Mouse (Mus musculus): ENCODE measurements around the gene March6.

The March6 gene

GRCm38 (mm10) chr15:31414179-31414898, 116.5 kb downstream of the March6 start:
- no peak for DNase-seq (ENCODE audit: low spot score in 2 of 2)

GRCm38 (mm10) chr15:31413662-31414061, 117.2 kb downstream of the March6 start:
- DNase-seq (ENCODE audit: low spot score in 2 of 2) = no peak

GRCm38 (mm10) chr15:31412933-31413332, 117.9 kb downstream of the March6 start:
- no peak for DNase-seq (ENCODE audit: low spot score in 2 of 2)

- DNase-seq (ENCODE audit: low spot score in 2 of 2) = no peak
Measured at GRCm38 (mm10) chr15:31412436-31412835, 118.4 kb downstream of the March6 start.

GRCm38 (mm10) chr15:31407490-31407889, 123.4 kb downstream of the March6 start:
- no peak for DNase-seq (ENCODE audit: low spot score in 2 of 2)

- DNase-seq (ENCODE audit: low spot score in 2 of 2) = no peak
Measured at GRCm38 (mm10) chr15:31406881-31407280, 124.0 kb downstream of the March6 start.

Measured in cerebellum, postnatal 4 days (tissue).